Mouse (Mus musculus) small intestine, adult 2 months (tissue): ENCODE measurements around the gene Msi2. TPM values are rescaled to one million over a fixed set of nuclear protein-coding genes. Genes with fewer than 3 reads are reported as not detected.
A peak's percentile ranks its signal among the peaks of the same experiment; 100 is the strongest.

Experiments
- H3K27ac ChIP-seq: fragments of 200-500 bp; 2 replicates; pipeline ENCODE4 v1.5.1; 2012; ENCODE audit warnings: low read depth, low read length, control low read depth, inconsistent platforms; ENCODE audit not compliant: insufficient read depth
- H3K27me3 ChIP-seq: fragments of 200-500 bp; 2 replicates; pipeline ENCODE4 v1.6.1; 2012; ENCODE audit warnings: mild to moderate bottlenecking, moderate library complexity, low read length, inconsistent platforms; ENCODE audit not compliant: control insufficient read depth, insufficient read depth
- H3K36me3 ChIP-seq: fragments of 200-500 bp; 2 replicates; pipeline ENCODE4 v1.6.1; 2012; ENCODE audit warnings: mild to moderate bottlenecking, low read length, control low read depth, inconsistent platforms; ENCODE audit not compliant: control insufficient read depth, insufficient read depth
- H3K4me1 ChIP-seq: fragments of 200-500 bp; 2 replicates; pipeline ENCODE4 v1.6.1; 2012; ENCODE audit warnings: low read length, inconsistent platforms, mixed read lengths; ENCODE audit not compliant: control insufficient read depth, insufficient read depth, insufficient read length
- H3K4me3 ChIP-seq: fragments of 200-500 bp; 2 replicates; pipeline ENCODE4 v1.5.1; 2012; ENCODE audit warnings: low read depth, mild to moderate bottlenecking, control low read depth, inconsistent platforms, low read length, moderate library complexity
- CTCF ChIP-seq: fragments of 200-500 bp; IDR thresholded peaks from 2 replicates; pipeline ENCODE4 v1.5.1; 2012; ENCODE audit warnings: low read depth, mild to moderate bottlenecking, control low read depth, inconsistent platforms, low read length, moderate library complexity, mixed read lengths; ENCODE audit not compliant: insufficient replicate concordance, insufficient read length; ENCODE audit errors: extremely low read depth
- POLR2A ChIP-seq: fragments of 200-500 bp; IDR thresholded peaks from 2 replicates; pipeline ENCODE4 v1.6.1; 2012; ENCODE audit warnings: low read depth, mild to moderate bottlenecking, control low read depth, inconsistent platforms, low read length, moderate library complexity
- WGBS: fragments of 180-500 bp; shearing (Covaris S2); methylation state at CpG from one replicate; pipeline ENCODE4 v1.1.7; 2018; 5-methylcytosine and 5-hydroxymethylcytosine counted together
- polyA plus RNA-seq: library from polyadenylated mRNA; depleted of rRNA; stranded (reverse); fragments of >200 nt; gene quantifications from 2 replicates; pipeline ENCODE4 v1.2.3, GENCODE M21; 2012

Gene Msi2
- polyA plus RNA-seq, 1 experiment: 8.8 TPM

GRCm38 (mm10) chr11:88560634-88561033 lies 157.7 kb downstream of the Msi2 start:
- whole genome bisulfite sequencing: 91% methylated on average over 9 of the region's 9 CpGs
- TF ChIP-seq CTCF (no peak), POLR2A (no peak)
- Histone ChIP-seq H3K36me3 (no peaks in the 10 kb centered on the region), H3K4me3 (no peak overlapping the region), H3K27ac (no peak overlapping the region), H3K4me1 (peaks cover 15% of the 10 kb centered on the region; the same call in 1 of the 2 replicates), H3K27me3 (no peaks in the 10 kb centered on the region)

GRCm38 (mm10) chr11:88559365-88559970 lies 158.8 kb downstream of the Msi2 start:
- H3K27me3 ChIP-seq: no peaks in the 10 kb centered on the region
- 63% methylated on average over 10 of the region's 10 CpGs for WGBS

GRCm38 (mm10) chr11:88558731-88559130 lies 159.6 kb downstream of the Msi2 start:
- no peak overlapping the region for H3K27ac ChIP-seq
- no peaks in the 10 kb centered on the region for H3K36me3 ChIP-seq
- H3K27me3 ChIP-seq: no peaks in the 10 kb centered on the region
- TF ChIP-seq POLR2A: no peak
- no peak for TF ChIP-seq CTCF
- H3K4me1 ChIP-seq: peaks cover 24% of the 10 kb centered on the region; the same call in 1 of the 2 replicates
- no peak overlapping the region for H3K4me3 ChIP-seq
- WGBS: 86% methylated on average over 4 of the region's 4 CpGs

More at GRCm38 (mm10) chr11:88559365-88559970, 158.8 kb downstream of the Msi2 start:
- Histone ChIP-seq H3K27ac (no peak overlapping the region), H3K4me1 (peaks cover 20% of the 10 kb centered on the region; the same call in 1 of the 2 replicates), H3K36me3 (no peaks in the 10 kb centered on the region), H3K4me3 (no peak overlapping the region)
- no peak for TF ChIP-seq CTCF
- TF ChIP-seq POLR2A: no peak

- Histone ChIP-seq H3K36me3 (no peaks in the 10 kb centered on the region), H3K4me1 (peaks cover 29% of the 10 kb centered on the region), H3K27ac (peak overlapping the region; percentile 31), H3K27me3 (no peaks in the 10 kb centered on the region), H3K4me3 (no peak overlapping the region)
- no peak for TF ChIP-seq POLR2A
- TF ChIP-seq CTCF: no peak
- 40% methylated on average over 6 of the region's 6 CpGs for whole genome bisulfite sequencing
Measured at GRCm38 (mm10) chr11:88557828-88558580, 160.3 kb downstream of the Msi2 start.

- Histone ChIP-seq H3K27ac (peak overlapping the region; percentile 31), H3K4me1 (peaks cover 33% of the 10 kb centered on the region)
Measured at GRCm38 (mm10) chr11:88557116-88557768, 161.1 kb downstream of the Msi2 start.

GRCm38 (mm10) chr11:88555902-88556549 lies 162.3 kb downstream of the Msi2 start:
- H3K4me1 ChIP-seq: peaks cover 33% of the 10 kb centered on the region
- no peak overlapping the region for H3K4me3 ChIP-seq
- 16% methylated on average over 6 of the region's 6 CpGs for WGBS
- H3K36me3 ChIP-seq: no peaks in the 10 kb centered on the region
- no peaks in the 10 kb centered on the region for H3K27me3 ChIP-seq
- H3K27ac ChIP-seq: peak overlapping the region; percentile 78
- TF ChIP-seq CTCF: no peak
- TF ChIP-seq POLR2A: no peak

More at GRCm38 (mm10) chr11:88557116-88557768, 161.1 kb downstream of the Msi2 start:
- no peaks in the 10 kb centered on the region for H3K27me3 ChIP-seq
- TF ChIP-seq POLR2A: no peak
- no peak for TF ChIP-seq CTCF
- H3K36me3 ChIP-seq: no peaks in the 10 kb centered on the region
- H3K4me3 ChIP-seq: no peak overlapping the region
- WGBS: 40% methylated on average over 4 of the region's 4 CpGs
